Mouse (Mus musculus): ENCODE measurements around the gene Ear1. TPM values are rescaled to one million over a fixed set of nuclear protein-coding genes. Genes with fewer than 3 reads are reported as not detected.
A peak's percentile ranks its signal among the peaks of the same experiment; 100 is the strongest.
"Not testable (repeated sequence)": the region's sequence is repeated elsewhere in the genome, so short reads cannot be mapped to it uniquely, and the experiment has no call there.

The Ear1 gene
- 0.56 TPM in 1 of 2 replicates, not detected in the other for polyA plus RNA-seq (2016; fragmentation: Nextera tagmentation; extraction: Ambion mirVana)

GRCm38 (mm10) chr14:43875417-43875816 is at the start of gene Ear1:
Ear1 (minus strand) TSS chr14:43875517.
- not testable (repeated sequence) for H3K4me3 ChIP-seq; H3K9ac ChIP-seq; H3K36me3 ChIP-seq; H3K27me3 ChIP-seq (replicated peaks); H3K4me2 ChIP-seq (replicated peaks); ATAC-seq (ENCODE audit: low FRiP score, low read depth); H3K4me1 ChIP-seq; H3K9me3 ChIP-seq; H3K27ac ChIP-seq
- WGBS = 82% methylated on average over 3 of the region's 3 CpGs

DNA sequence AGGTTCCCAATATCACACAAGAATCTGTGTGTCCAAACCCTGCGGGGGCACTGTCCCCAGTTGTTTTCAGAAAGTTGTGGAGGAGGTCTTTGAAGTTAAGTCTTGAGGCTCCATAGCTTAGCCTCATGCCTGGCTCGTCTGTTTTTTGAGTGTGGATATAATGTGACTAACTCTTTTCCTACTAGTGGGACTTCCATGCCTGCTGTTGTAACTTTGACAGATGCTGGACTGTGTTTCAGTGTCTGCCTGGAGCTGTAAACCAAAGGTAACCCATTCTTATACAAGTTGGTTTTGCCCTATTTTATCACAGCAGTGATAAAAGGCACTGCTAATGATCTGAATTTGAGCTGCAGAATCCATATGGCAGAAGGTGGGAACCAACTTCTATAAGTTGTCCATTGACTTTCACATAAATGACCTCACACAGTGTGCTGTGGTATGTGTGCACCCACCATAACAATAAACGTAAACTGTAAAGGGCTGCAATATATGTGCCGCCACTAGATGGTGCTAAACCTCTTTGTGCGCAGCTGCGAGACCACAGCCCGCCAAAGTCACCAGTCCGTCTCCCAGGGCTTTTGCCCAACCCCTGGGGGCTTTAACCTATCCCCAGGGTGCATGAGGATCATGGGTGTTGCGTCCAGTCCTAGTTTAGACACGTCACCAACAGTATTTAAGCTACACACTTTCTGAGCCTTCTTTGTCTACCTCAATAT is 49.5 kb upstream of the Ear1 start, which contains the start of gene Gm8113:
TSS of gene Gm8113 (plus strand) at position 703 of the 716 bp plus-strand sequence.
- Histone ChIP-seq H3K4me2 (replicated peaks) (peak within 1 kb of the TSS; percentile 49), H3K9ac (peak within 1 kb of the TSS; percentile 51; the same call in 1 of the 2 replicates), H3K4me3 (peak within 1 kb of the TSS; percentile 43)
- 10% methylated on average over 10 of the region's 10 CpGs for WGBS
- peak; percentile 100 for ATAC-seq (ENCODE audit: low FRiP score, low read depth)
- not testable (repeated sequence) for H3K27me3 ChIP-seq (replicated peaks); H3K9me3 ChIP-seq; H3K4me1 ChIP-seq; H3K36me3 ChIP-seq; H3K27ac ChIP-seq

DNA sequence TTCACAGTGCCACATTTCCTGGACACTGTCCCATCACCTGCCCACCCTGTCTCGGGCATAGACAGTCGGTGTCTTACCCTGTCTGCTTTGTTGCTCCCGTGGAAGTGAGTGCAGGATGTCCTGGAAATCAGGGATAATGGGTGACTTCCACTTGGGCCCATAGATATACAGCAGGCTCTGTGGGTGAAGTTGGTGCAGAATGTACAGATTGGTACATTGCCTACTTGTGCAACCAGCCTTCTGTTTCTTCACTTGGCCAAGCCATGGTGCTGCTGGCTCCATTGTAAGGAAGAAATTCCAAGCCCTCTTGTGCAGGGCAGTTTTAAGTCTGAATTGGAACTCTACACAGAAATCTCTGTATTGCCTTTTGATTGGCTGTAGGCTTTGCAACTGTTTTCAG is 48.1 kb upstream of the Ear1 start, which contains the start of gene Ear10:
TSS of gene Ear10 (minus strand) at position 101 of the 400 bp plus-strand sequence.
- not testable (repeated sequence) for H3K27me3 ChIP-seq (replicated peaks); ATAC-seq (ENCODE audit: low FRiP score, low read depth); H3K27ac ChIP-seq; H3K4me2 ChIP-seq (replicated peaks); H3K4me1 ChIP-seq; H3K36me3 ChIP-seq; H3K9ac ChIP-seq; H3K4me3 ChIP-seq; H3K9me3 ChIP-seq
- WGBS = 84% methylated on average over 3 of the region's 3 CpGs

DNA sequence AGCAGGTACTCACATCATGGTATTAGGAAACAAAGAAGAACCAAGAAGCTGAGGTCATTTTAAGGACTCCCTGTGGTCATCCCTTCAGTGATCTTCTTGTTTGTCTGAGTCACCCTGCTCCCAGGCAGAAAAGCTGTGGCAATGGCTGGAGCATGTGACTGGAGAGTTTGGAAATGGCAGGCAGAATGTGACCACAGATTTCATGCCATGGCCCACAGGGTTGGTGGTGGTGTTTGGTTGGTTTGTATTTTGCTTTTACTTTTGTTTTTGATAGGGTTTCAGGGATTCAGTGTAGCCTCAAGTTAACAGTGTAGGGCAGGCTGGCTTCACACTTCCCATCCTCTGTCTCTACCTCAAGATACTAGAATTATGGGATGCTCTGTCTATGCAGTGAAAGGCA is 42.9 kb upstream of the Ear1 start:
- H3K27ac ChIP-seq; H3K9ac ChIP-seq; H3K4me3 ChIP-seq; H3K36me3 ChIP-seq; H3K27me3 ChIP-seq (replicated peaks); H3K4me1 ChIP-seq; H3K4me2 ChIP-seq (replicated peaks); ATAC-seq (ENCODE audit: low FRiP score, low read depth); H3K9me3 ChIP-seq: not testable (repeated sequence)

DNA sequence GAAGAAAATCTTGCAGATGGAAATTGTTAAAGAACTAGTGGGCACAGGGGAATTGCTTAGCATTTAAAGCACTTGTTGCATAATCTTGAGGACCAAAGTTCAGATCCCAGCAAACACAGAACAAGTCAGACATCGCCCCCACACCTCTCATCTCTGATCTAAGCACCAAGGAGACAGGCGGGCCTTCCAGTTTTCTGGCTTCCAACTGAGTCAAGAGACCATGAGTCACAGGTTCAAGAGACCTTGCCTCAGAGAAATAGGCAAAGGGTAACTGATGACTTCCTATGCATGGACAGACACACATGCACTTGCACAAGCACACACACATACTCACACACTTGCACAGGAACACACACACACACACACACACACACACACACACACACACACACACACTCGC is 23.3 kb upstream of the Ear1 start:
- H3K27me3 ChIP-seq (replicated peaks); H3K4me3 ChIP-seq; H3K9ac ChIP-seq; H3K4me1 ChIP-seq; H3K36me3 ChIP-seq; H3K9me3 ChIP-seq; H3K27ac ChIP-seq; ATAC-seq (ENCODE audit: low FRiP score, low read depth); H3K4me2 ChIP-seq (replicated peaks): not testable (repeated sequence)
- 93% methylated on average over 3 of the region's 3 CpGs for WGBS

DNA sequence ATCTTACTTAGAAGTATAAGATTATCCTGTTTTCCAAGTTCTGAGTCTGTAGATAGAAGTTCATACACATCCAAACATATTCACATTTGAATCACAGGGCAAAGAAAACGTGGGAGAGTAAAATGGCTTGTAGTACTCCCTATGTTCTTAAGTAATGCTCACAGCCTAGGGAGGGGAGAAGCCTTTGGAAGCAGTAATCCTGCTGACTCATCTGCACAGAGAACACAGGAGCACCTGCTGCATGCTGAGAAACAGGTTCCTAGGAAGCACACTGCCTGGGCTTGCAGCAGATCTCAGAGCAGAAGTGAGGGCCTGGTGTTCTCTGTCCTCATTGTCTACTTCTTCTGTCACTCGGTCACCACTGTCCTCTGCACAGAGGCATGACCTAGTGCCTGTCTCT is 20.0 kb upstream of the Ear1 start:
- H3K9ac ChIP-seq; ATAC-seq (ENCODE audit: low FRiP score, low read depth); H3K4me1 ChIP-seq; H3K4me2 ChIP-seq (replicated peaks); H3K36me3 ChIP-seq; H3K4me3 ChIP-seq; H3K27ac ChIP-seq; H3K27me3 ChIP-seq (replicated peaks); H3K9me3 ChIP-seq: not testable (repeated sequence)
- 42% methylated on average over 1 of the region's 2 CpGs for WGBS

DNA sequence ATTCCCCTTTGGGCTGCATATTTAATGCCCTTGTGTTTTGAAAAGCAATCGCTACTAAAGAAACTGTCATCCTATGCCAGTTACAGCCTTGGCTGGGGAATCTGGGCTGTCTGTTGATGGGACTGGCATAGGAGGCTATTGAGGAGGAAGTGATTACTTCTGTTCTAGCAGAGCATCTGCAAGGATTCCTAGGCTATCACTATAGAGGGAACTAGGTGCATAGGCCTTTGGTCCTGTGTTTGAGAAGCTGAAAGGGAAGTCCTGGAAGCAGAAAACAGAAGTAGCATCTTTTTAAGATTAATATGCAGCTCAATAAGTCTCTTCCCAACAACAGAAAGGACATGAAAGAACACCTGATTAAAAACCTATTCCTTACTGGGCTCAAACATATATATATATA is 16.0 kb upstream of the Ear1 start:
- not testable (repeated sequence) for H3K27ac ChIP-seq; H3K4me2 ChIP-seq (replicated peaks); H3K4me3 ChIP-seq; H3K4me1 ChIP-seq; H3K9ac ChIP-seq; ATAC-seq (ENCODE audit: low FRiP score, low read depth); H3K36me3 ChIP-seq; H3K27me3 ChIP-seq (replicated peaks); H3K9me3 ChIP-seq
- WGBS = 97% methylated on average over 1 of the region's 1 CpGs

DNA sequence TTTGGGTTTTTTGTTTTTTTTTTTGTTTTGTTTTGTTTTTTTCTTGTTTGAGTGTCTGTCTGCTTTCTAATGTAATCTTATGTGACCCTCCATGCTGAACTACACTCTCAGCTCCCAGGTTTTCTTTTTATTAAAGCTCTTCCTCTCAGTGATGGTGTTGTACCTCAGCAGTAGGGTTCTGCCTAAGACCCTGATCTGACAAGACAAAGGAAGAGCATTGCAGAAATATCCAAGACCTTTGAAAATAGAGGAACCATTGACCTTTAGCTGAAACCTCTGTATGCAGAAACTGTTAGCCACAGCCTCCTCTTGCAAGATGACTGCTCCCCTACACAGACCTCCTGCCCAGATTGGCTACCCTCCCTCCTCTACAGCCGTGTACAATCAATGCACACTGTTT is 10.9 kb upstream of the Ear1 start:
- not testable (repeated sequence) for H3K4me1 ChIP-seq; ATAC-seq (ENCODE audit: low FRiP score, low read depth); H3K4me3 ChIP-seq; H3K27me3 ChIP-seq (replicated peaks); H3K36me3 ChIP-seq; H3K4me2 ChIP-seq (replicated peaks); H3K9ac ChIP-seq; H3K27ac ChIP-seq; H3K9me3 ChIP-seq
- 74% methylated on average over 1 of the region's 1 CpGs for WGBS

GRCm38 (mm10) chr14:43879966-43880545 is 4.7 kb upstream of the Ear1 start:
- not testable (repeated sequence) for H3K4me1 ChIP-seq; H3K36me3 ChIP-seq; ATAC-seq (ENCODE audit: low FRiP score, low read depth); H3K9me3 ChIP-seq; H3K9ac ChIP-seq; H3K4me2 ChIP-seq (replicated peaks); H3K27ac ChIP-seq; H3K27me3 ChIP-seq (replicated peaks); H3K4me3 ChIP-seq
- 89% methylated on average over 5 of the region's 5 CpGs for WGBS

GRCm38 (mm10) chr14:43877789-43878188 is 2.5 kb upstream of the Ear1 start:
- not testable (repeated sequence) for ATAC-seq (ENCODE audit: low FRiP score, low read depth); H3K9ac ChIP-seq; H3K9me3 ChIP-seq; H3K4me2 ChIP-seq (replicated peaks); H3K27me3 ChIP-seq (replicated peaks); H3K36me3 ChIP-seq; H3K4me1 ChIP-seq; H3K4me3 ChIP-seq; H3K27ac ChIP-seq
- 52% methylated on average over 1 of the region's 2 CpGs for WGBS

GRCm38 (mm10) chr14:43874862-43875261 is 455 bp downstream of the Ear1 start:
- not testable (repeated sequence) for H3K9me3 ChIP-seq; H3K27me3 ChIP-seq (replicated peaks); H3K9ac ChIP-seq; ATAC-seq (ENCODE audit: low FRiP score, low read depth); H3K36me3 ChIP-seq; H3K4me1 ChIP-seq; H3K4me3 ChIP-seq; H3K27ac ChIP-seq; H3K4me2 ChIP-seq (replicated peaks)
- WGBS = 89% methylated on average over 3 of the region's 3 CpGs

DNA sequence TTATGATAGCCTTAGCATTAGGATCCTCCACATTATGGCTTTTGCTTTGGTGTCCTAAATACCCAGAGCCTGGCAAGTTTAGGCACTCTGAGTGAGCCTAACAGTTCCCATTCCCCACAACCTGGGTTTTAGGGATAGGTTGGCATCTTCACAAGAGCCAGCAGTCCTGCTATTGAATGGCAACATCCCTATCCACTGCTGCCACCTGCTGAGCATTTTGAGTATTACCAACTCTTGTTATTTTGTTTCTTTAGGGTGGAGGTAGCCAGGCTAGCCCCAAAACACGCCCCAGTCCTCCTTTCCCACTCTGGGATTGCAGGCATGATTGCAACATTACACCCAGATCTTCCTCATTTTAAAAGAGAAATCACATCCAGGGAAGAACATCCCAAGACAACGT is 14.8 kb downstream of the Ear1 start:
- H3K4me2 ChIP-seq (replicated peaks); H3K9ac ChIP-seq; H3K4me3 ChIP-seq; H3K36me3 ChIP-seq; H3K9me3 ChIP-seq; H3K4me1 ChIP-seq; H3K27ac ChIP-seq; H3K27me3 ChIP-seq (replicated peaks): not testable (repeated sequence)
- WGBS = 40% methylated on average over 2 of the region's 2 CpGs
- peak; percentile 48; the same call in 1 of the 2 replicates for ATAC-seq (ENCODE audit: low FRiP score, low read depth)

- not testable (repeated sequence) for H3K4me1 ChIP-seq; H3K36me3 ChIP-seq; H3K4me2 ChIP-seq (replicated peaks); H3K9ac ChIP-seq; H3K27me3 ChIP-seq (replicated peaks); H3K27ac ChIP-seq; ATAC-seq (ENCODE audit: low FRiP score, low read depth); H3K4me3 ChIP-seq; H3K9me3 ChIP-seq
- WGBS = 75% methylated on average over 5 of the region's 6 CpGs
These were observed 15.9 kb downstream of the Ear1 start for GRCm38 (mm10) chr14:43859465-43859864.
